8 mouse cellular contexts compared by ENCODE assay signal in the genomic region with DNA sequence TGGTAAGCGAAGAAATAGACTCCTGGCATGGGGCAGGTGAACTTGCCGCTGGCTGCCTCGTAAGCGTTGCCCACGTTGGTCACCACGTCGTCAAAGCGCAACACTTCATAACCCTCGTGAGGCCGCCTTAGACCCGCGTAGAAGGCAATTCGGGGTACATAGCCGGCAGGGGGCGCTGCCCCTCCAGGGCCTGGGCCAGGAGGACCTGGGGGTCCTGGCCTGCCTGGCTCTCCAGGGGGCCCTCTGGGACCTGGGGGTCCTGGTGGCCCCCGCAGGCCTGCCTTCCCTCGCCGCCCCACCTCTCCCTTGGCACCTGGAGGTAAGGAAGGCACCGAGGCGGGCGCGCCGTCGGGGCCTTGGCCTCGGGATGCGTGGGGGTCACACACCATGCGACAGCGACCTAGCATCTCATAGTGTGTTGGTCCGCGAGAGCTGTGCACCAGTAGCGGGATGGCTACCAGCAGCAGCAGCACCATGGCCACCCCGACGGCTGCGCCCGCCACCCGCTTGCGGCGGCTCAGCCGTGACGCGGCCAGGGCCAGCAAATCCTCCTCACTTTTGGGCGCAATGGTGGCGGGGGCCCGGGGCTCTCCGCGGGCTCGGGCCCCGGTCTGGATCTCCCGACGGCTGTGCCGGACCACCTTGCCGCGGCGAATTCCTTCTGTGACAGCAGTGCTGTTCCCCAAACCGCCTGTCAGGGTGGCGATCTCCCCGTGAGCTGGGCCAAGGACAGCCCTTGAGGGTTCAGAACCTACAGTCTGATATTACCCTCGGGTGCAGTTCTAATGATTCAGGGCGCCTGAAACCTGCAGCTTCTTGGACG. TPM values are rescaled to one million over a fixed set of nuclear protein-coding genes. Genes with fewer than 3 reads are reported as not detected.
DNase-seq lines count a peak whose midpoint lies in the region; ATAC-seq and TF ChIP-seq lines count a peak whose summit lies in the region.
"Had no signal": no experiment of that assay in that cellular context is flagged by ENCODE, and none has a peak within 500 bp of the region (broad histone marks: within the 10 kb centered on the region; RNA-seq: fewer than 3 reads in every experiment).

A gene (minus strand): TSS at position 565 of the 823 bp plus-strand sequence.

- H3K9me3 ChIP-seq in forebrain, embryonic 14.5 days (replicated peaks; ENCODE audit: control insufficient read depth, low read length) = no peaks in the 10 kb centered on the region
- no peaks in the 10 kb centered on the region; the same call in 1 of the 2 replicates for H3K9me3 ChIP-seq in limb, embryonic 13.5 days
- no peaks in the 10 kb centered on the region for H3K9me3 ChIP-seq in neural tube, embryonic 12.5 days

- peaks cover 8% of the 10 kb centered on the region; the same call in 1 of the 2 replicates for H3K27me3 ChIP-seq in thymus, adult 2 months (ENCODE audit: control insufficient read depth, insufficient read depth, low read length)
- H3K27me3 ChIP-seq in forebrain, embryonic 14.5 days (replicated peaks; ENCODE audit: control insufficient read depth, insufficient read depth, low read length) = peaks cover 64% of the 10 kb centered on the region
- H3K27me3 ChIP-seq in limb, embryonic 13.5 days = peaks cover 100% of the 10 kb centered on the region
- H3K27me3 ChIP-seq in neural tube, embryonic 12.5 days (replicated peaks) = peaks cover 85% of the 10 kb centered on the region

- WGBS in thymus, adult 2 months = 25% methylated on average over 60 of the region's 60 CpGs
- 7% methylated on average over 57 of the region's 60 CpGs for WGBS in forebrain, embryonic 14.5 days
- 9% methylated on average over 60 of the region's 60 CpGs for WGBS in limb, embryonic 13.5 days
- 8% methylated on average over 60 of the region's 60 CpGs for whole genome bisulfite sequencing in neural tube, embryonic 12.5 days

- TF ChIP-seq CTCF in thymus, adult 2 months (IDR thresholded peaks at IDR 0.05; ENCODE audit: borderline replicate concordance, control insufficient read depth, extremely low read depth, insufficient read depth, low read length, poor library complexity) = peak; percentile 85

- no peak for ATAC-seq in forebrain, embryonic 14.5 days
- no peak for ATAC-seq in limb, embryonic 13.5 days (ENCODE audit: low FRiP score, low read depth)
- ATAC-seq in neural tube, embryonic 12.5 days (ENCODE audit: low FRiP score, low read depth) = peak; percentile 27; the same call in 1 of the 2 replicates

- H3K27ac ChIP-seq in thymus, adult 2 months (ENCODE audit: control insufficient read depth, insufficient read depth, low read length) = no peak within 1 kb of the TSS
- H3K27ac ChIP-seq in forebrain, embryonic 14.5 days (ENCODE audit: low read depth, low read length) = no peak within 1 kb of the TSS
- H3K27ac ChIP-seq in limb, embryonic 13.5 days = no peak within 1 kb of the TSS
- H3K27ac ChIP-seq in neural tube, embryonic 12.5 days = no peak within 1 kb of the TSS

- no peaks in the 10 kb centered on the region for H3K36me3 ChIP-seq in thymus, adult 2 months (ENCODE audit: control insufficient read depth, insufficient read depth, low read length)
- H3K36me3 ChIP-seq in forebrain, embryonic 14.5 days (ENCODE audit: control insufficient read depth, insufficient read depth, low read length) = peaks cover 5% of the 10 kb centered on the region; the same call in 1 of the 2 replicates
- peaks cover 13% of the 10 kb centered on the region for H3K36me3 ChIP-seq in limb, embryonic 13.5 days
- peaks cover 7% of the 10 kb centered on the region for H3K36me3 ChIP-seq in neural tube, embryonic 12.5 days

- H3K4me1 ChIP-seq in thymus, adult 2 months (replicated peaks; ENCODE audit: control insufficient read depth, insufficient read depth, low read length) = no peaks in the 10 kb centered on the region
- peaks cover 7% of the 10 kb centered on the region for H3K4me1 ChIP-seq in forebrain, embryonic 14.5 days (ENCODE audit: control insufficient read depth, insufficient read depth, low read length)
- peaks cover 22% of the 10 kb centered on the region; the same call in 1 of the 2 replicates for H3K4me1 ChIP-seq in limb, embryonic 13.5 days
- peaks cover 26% of the 10 kb centered on the region for H3K4me1 ChIP-seq in neural tube, embryonic 12.5 days

- H3K4me2 ChIP-seq in forebrain, embryonic 14.5 days (ENCODE audit: low read length) = peak within 1 kb of the TSS; percentile 40
- H3K4me2 ChIP-seq in limb, embryonic 13.5 days (replicated peaks) = peak within 1 kb of the TSS; percentile 58
- peak within 1 kb of the TSS; percentile 51 for H3K4me2 ChIP-seq in neural tube, embryonic 12.5 days (replicated peaks)

- TF ChIP-seq POLR2A in thymus, adult 2 months (IDR thresholded peaks at IDR 0.05; ENCODE audit: control insufficient read depth, extremely low read depth, insufficient read depth, low read length, poor library complexity) = no peak

- peak within 1 kb of the TSS; percentile 5; the same call in 1 of the 2 replicates for H3K9ac ChIP-seq in forebrain, embryonic 14.5 days (ENCODE audit: low read length)
- peak within 1 kb of the TSS; percentile 39 for H3K9ac ChIP-seq in limb, embryonic 13.5 days
- H3K9ac ChIP-seq in neural tube, embryonic 12.5 days = peak within 1 kb of the TSS; percentile 29; the same call in 1 of the 2 replicates

- no peak within 1 kb of the TSS for H3K4me3 ChIP-seq in thymus, adult 2 months (ENCODE audit: control insufficient read depth, insufficient read depth, low read length)
- H3K4me3 ChIP-seq in forebrain, embryonic 14.5 days (ENCODE audit: low read depth, low read length) = peak within 1 kb of the TSS; percentile 19; the same call in 1 of the 2 replicates
- H3K4me3 ChIP-seq in limb, embryonic 13.5 days = peak within 1 kb of the TSS; percentile 34
- peak within 1 kb of the TSS; percentile 22; the same call in 1 of the 2 replicates for H3K4me3 ChIP-seq in neural tube, embryonic 12.5 days

- DNase-seq in thymus, adult 2 months = peak; percentile 45
- DNase-seq in thymus, adult 18-20 months = no peak
- DNase-seq in forebrain, embryonic 14.5 days (ENCODE audit: low spot score) = no peak
- no peak for DNase-seq in cerebellum, adult 11 months
- no peak for DNase-seq in right cerebral cortex, postnatal 25 days

RNA-seq across cellular contexts. Expression of the gene that starts here (rescaled TPM):
- 0.08 and 0.27 TPM in 2 replicates for polyA plus RNA-seq in thymus, adult 2 months (2012; rRNA removed)
- polyA plus RNA-seq in forebrain, embryonic 14.5 days (2014; fragmentation: Nextera tagmentation; extraction: Ambion mirVana) = not detected in 2 replicates
- not detected in 2 replicates for polyA plus RNA-seq in limb, embryonic 13.5 days (2015; fragmentation: Nextera tagmentation; extraction: Ambion mirVana)
- polyA plus RNA-seq in neural tube, embryonic 12.5 days (2016; fragmentation: Nextera tagmentation; extraction: Ambion mirVana) = 4.4 and 4.5 TPM in 2 replicates
- polyA plus RNA-seq: cortical plate, adult 2 months had no signal

Comparison
In these comparisons a context has a peak if more than half of its experiments do, and no peak if none do; other contexts are left out.
1. Peak in DNase-seq in thymus, adult 2 months; RNA of the gene not detected or under 1 TPM.